Mouse (Mus musculus) kidney, embryonic 15.5 days (tissue): Measurements from ENCODE around the gene Mybbp1a. TPM values are rescaled to one million over a fixed set of nuclear protein-coding genes. Genes with fewer than 3 reads are reported as not detected.

Experiments
- ATAC-seq: fragments of 200-750 bp; cut with Nextera tagmentation; replicated peaks from 2 replicates; pipeline ENCODE4 v1.8.0; 2017; ENCODE audit warnings: moderate TSS enrichment; ENCODE audit not compliant: low FRiP score
- H3K27ac ChIP-seq: fragments of 300-500 bp; sonication (generic); 2 replicates; pipeline ENCODE4 v1.5.1; 2015; ENCODE audit warnings: mild to moderate bottlenecking, inconsistent platforms
- H3K27me3 ChIP-seq: fragments of 300-500 bp; sonication (generic); 2 replicates; pipeline ENCODE4 v1.6.1; 2015; ENCODE audit warnings: inconsistent platforms
- H3K36me3 ChIP-seq: fragments of 300-500 bp; sonication (generic); 2 replicates; pipeline ENCODE4 v1.6.1; 2015; ENCODE audit warnings: inconsistent platforms
- H3K4me1 ChIP-seq: fragments of 300-500 bp; sonication (generic); 2 replicates; pipeline ENCODE4 v1.6.1; 2015; ENCODE audit warnings: inconsistent platforms
- H3K4me2 ChIP-seq: fragments of 300-500 bp; sonication (generic); 2 replicates; pipeline ENCODE4 v1.6.1; 2015; ENCODE audit warnings: moderate library complexity, mild to moderate bottlenecking, inconsistent platforms
- H3K4me3 ChIP-seq: fragments of 300-500 bp; sonication (generic); replicated peaks from 2 replicates; pipeline ENCODE4 v1.5.1; 2015; ENCODE audit warnings: mild to moderate bottlenecking, inconsistent platforms
- H3K9ac ChIP-seq: fragments of 300-500 bp; sonication (generic); 2 replicates; pipeline ENCODE4 v1.6.1; 2015; ENCODE audit warnings: mild to moderate bottlenecking, inconsistent platforms
- H3K9me3 ChIP-seq: fragments of 300-500 bp; sonication (generic); replicated peaks from 2 replicates; pipeline ENCODE4 v1.6.1; 2016; ENCODE audit warnings: inconsistent platforms
- WGBS: fragments of 180-500 bp; shearing (Covaris S2); methylation state at CpG from one replicate; pipeline ENCODE4 v1.1.7; 2015; ENCODE audit warnings: mixed read lengths; 5-methylcytosine and 5-hydroxymethylcytosine counted together
- polyA plus RNA-seq: library from polyadenylated mRNA; unstranded; fragments of >200 nt; fragmentation: Nextera tagmentation; extraction: Ambion mirVana; gene quantifications from 2 replicates; pipeline ENCODE4 v1.2.1, GENCODE M21; 2015

The Mybbp1a gene
- polyA plus RNA-seq, 1 experiment from 2014 or later: 184 TPM

- H3K27me3 ChIP-seq: no peaks in the 10 kb centered on the region
- 92% methylated on average over 4 of the region's 4 CpGs for WGBS
These were observed 59.0 kb downstream of the Mybbp1a start for GRCm38 (mm10) chr11:72500139-72500538.

More at GRCm38 (mm10) chr11:72500139-72500538, 59.0 kb downstream of the Mybbp1a start:
- H3K4me2 ChIP-seq: no peak overlapping the region
- H3K27ac ChIP-seq: no peak overlapping the region
- H3K9me3 ChIP-seq: no peaks in the 10 kb centered on the region
- H3K9ac ChIP-seq: no peak overlapping the region
- H3K36me3 ChIP-seq: no peaks in the 10 kb centered on the region
- H3K4me3 ChIP-seq: no peak overlapping the region
- ATAC-seq: no peak
- peaks cover 51% of the 10 kb centered on the region for H3K4me1 ChIP-seq

Other genes with a start within 250 kb of the Mybbp1a start
- 0.22 and 0.29 TPM in 2 replicates for gene Gm43951, start 234.5 kb upstream of the Mybbp1a start, polyA plus RNA-seq
- gene 4933427D14Rik, start 233.9 kb upstream of the Mybbp1a start, polyA plus RNA-seq: 13.5 and 16.4 TPM in 2 replicates
- 200 and 216 TPM in 2 replicates for gene Txndc17, start 233.8 kb upstream of the Mybbp1a start, polyA plus RNA-seq
- gene Med31, start 225.8 kb upstream of the Mybbp1a start, polyA plus RNA-seq: 46.1 TPM in 2 replicates
- gene Slc13a5, start 174.1 kb upstream of the Mybbp1a start, polyA plus RNA-seq: 0.26 and 2.0 TPM in 2 replicates
- gene Xaf1, start 139.7 kb upstream of the Mybbp1a start, polyA plus RNA-seq: 4.3 and 6.2 TPM in 2 replicates
- gene Fbxo39, start 126.9 kb upstream of the Mybbp1a start, polyA plus RNA-seq: not detected in 2 replicates
- gene Tekt1, start 78.9 kb upstream of the Mybbp1a start, polyA plus RNA-seq: 5.4 and 5.6 TPM in 2 replicates
- 109 and 111 TPM in 2 replicates for gene Smtnl2, start 29.6 kb upstream of the Mybbp1a start, polyA plus RNA-seq
- 0.87 and 0.95 TPM in 2 replicates for gene Ggt6, start 5.8 kb upstream of the Mybbp1a start, polyA plus RNA-seq
- gene Spns2, start 48.5 kb downstream of the Mybbp1a start, polyA plus RNA-seq: 2.9 and 3.4 TPM in 2 replicates
- 0.27 and 0.35 TPM in 2 replicates for gene Spns3, start 109.2 kb downstream of the Mybbp1a start, polyA plus RNA-seq
- 69.8 and 74.6 TPM in 2 replicates for gene Ube2g1, start 165.9 kb downstream of the Mybbp1a start, polyA plus RNA-seq
- 23.1 and 23.7 TPM in 2 replicates for gene Ankfy1, start 248.7 kb downstream of the Mybbp1a start, polyA plus RNA-seq